Mouse (Mus musculus) liver, adult (tissue): ENCODE results near the gene Mroh2a.

ENCODE experiments used
- GATA4 ChIP-seq: IDR thresholded peaks from 2 replicates; pipeline ENCODE4 v1.6.1; 2014; ENCODE audit warnings: mild to moderate bottlenecking, low read length; ENCODE audit not compliant: insufficient replicate concordance

Mroh2a gene

GRCm38 (mm10) chr1:88243861-88244260, 17.1 kb downstream of the Mroh2a start:
- TF ChIP-seq GATA4: no peak

DNA sequence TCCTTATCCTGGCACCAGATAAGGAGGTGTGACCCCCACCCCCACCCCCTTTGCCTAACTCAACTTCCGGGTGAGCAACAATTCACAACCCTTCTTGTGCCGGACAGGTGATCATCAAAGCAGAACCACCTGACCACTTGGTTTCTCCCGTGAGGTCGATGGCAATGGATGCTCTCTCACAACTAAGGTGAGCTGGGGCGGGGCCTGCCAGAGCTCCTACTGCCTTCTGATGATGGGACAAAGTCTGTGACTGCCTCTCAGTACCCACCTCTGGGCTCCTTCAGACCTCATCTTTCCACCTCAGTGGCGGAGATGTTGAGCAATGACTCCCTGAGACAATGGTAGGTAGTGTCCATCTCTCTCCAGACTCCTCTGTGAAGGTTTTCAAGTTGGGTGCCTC, 19.1 kb downstream of the Mroh2a start:
- no peak for TF ChIP-seq GATA4

DNA sequence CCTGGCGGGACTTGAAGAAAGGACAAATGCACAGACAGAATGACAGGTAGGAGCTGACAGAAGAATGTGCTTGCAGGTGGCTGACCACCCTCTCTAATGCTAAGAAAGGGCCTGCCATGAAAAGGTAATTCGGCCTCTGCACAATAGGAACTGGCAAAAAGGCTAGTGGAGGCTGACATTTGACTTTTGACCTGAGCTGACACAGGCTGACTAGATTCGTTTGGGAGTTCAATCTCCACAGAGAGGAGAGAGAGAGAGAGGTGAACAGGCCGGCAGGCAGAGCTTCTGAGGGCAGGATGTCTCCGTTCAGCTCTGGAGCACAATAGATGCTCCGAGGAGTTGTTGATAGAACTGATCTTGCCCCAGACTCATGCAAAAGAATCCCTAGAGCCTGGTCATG, 19.6 kb downstream of the Mroh2a start:
- no peak for TF ChIP-seq GATA4

GRCm38 (mm10) chr1:88247660-88248059, 20.9 kb downstream of the Mroh2a start:
- no peak for TF ChIP-seq GATA4

DNA sequence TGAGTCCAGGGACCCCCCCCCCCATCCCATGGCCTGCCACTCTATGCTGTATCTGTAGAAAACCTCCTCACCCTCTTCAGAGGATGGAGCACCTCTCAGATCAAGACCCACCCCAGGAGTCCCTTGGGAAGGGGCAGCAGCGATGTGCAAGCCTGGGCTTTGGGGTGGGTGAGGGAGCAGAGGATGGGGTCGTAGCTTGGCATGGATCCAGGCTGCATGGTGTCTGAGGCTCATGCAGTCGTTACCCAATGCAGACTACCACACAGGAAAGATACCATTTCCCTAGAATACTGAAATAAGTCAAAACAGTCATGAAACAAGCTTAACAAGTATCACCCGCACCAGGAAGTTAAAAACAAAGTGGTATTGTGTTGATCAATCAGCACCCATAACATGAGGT, 21.9 kb downstream of the Mroh2a start:
- no peak for TF ChIP-seq GATA4

GRCm38 (mm10) chr1:88249596-88249995, 22.8 kb downstream of the Mroh2a start:
- TF ChIP-seq GATA4: no peak

DNA sequence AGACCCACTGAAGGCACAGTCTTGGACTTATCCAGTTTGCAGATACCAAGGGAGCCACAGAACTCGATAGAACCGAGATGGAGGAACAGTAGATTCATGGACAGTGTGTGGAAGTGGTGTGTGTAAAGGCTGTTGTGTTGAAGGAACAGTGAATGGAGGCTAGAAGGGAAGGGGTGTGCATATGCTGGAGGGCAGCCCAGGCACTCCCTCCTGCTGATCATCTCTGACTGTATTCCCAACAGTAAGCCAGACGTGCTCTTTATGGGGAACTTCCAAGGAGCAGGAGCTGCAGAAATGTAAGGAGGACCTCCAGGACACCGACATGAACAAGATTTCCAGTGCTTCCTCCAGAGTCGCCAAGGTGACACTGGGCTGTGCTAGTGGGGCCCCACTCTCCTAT, 23.2 kb downstream of the Mroh2a start:
- TF ChIP-seq GATA4: no peak

- no peak for TF ChIP-seq GATA4
Measured at GRCm38 (mm10) chr1:88253106-88253505, 26.3 kb downstream of the Mroh2a start.

DNA sequence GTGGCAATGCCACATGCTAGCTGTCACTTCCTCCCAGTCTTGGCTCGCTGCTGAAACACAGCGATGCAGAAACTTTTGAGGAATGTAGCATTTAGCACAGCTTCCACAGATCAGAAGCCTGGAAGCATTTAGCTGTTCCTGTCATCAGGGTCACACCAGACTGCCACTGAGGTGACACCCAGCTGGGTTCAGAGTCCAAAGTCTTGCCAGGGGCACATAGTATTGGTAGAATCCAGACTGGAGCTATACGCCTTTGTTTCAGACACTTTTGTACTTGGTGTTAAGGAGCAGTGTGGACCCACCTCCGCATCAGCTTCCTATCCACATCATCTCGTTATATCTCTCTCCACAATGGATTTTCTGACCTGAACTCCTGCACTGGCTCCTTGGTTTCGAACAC, 26.8 kb downstream of the Mroh2a start:
- TF ChIP-seq GATA4: no peak

- no peak for TF ChIP-seq GATA4
Measured at GRCm38 (mm10) chr1:88254793-88255465, 28.1 kb downstream of the Mroh2a start.

DNA sequence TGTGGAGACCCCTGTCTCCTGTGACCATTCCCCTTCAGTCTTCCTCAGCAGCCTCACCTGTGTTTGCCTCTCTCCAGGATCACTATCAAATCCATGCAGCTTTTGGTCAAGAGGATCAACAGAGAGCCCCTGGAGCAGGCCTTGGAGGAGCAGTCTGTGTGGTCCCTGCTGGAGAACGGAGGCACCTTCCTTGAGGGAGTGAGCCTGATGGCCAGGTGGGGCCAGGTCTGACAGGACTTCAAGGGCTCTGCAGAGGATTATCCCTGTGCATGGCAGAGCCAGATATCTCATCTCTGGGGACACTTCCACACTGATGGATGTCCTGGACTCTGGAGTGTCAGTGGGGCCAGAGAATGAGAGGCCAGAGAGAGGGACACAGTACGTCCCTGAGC, 28.7 kb downstream of the Mroh2a start:
- no peak for TF ChIP-seq GATA4

DNA sequence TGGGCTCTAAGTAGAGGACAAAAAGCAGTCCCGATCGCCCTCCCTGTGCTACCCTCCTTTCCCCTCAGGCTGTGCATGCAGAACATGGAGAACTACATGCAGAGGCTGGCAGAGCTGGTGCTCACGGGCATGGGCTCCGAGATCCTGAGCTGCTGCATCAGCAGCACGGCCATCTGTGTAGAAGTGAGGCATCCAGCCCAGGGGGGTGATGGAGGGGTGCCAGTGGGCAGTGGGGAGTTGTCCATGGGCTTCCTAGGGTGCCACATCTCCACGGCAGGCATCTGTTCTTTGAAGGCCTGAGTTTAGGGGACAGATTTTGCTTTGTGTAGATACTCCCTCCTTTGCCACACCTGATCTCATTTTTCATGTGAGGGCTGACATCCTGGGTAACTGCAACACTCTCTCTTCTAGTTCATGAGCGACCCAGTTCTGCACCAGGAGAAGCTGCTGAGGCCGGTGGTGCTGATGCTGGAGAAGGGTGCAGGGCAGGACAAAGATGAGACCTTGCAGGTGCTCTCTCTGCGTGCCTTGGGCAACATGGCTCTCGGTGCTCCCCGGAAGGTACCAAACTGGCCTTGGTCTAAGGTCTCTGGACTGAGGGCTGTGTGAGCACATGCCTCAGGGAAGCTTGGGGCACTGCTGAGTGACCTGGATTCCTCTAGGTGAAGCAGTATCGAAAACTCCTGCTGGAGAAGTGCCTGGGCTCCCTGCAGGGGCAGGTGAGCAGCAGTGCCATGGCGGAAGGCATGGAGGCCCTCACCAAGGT, 29.4 kb downstream of the Mroh2a start:
- no peak for TF ChIP-seq GATA4

DNA sequence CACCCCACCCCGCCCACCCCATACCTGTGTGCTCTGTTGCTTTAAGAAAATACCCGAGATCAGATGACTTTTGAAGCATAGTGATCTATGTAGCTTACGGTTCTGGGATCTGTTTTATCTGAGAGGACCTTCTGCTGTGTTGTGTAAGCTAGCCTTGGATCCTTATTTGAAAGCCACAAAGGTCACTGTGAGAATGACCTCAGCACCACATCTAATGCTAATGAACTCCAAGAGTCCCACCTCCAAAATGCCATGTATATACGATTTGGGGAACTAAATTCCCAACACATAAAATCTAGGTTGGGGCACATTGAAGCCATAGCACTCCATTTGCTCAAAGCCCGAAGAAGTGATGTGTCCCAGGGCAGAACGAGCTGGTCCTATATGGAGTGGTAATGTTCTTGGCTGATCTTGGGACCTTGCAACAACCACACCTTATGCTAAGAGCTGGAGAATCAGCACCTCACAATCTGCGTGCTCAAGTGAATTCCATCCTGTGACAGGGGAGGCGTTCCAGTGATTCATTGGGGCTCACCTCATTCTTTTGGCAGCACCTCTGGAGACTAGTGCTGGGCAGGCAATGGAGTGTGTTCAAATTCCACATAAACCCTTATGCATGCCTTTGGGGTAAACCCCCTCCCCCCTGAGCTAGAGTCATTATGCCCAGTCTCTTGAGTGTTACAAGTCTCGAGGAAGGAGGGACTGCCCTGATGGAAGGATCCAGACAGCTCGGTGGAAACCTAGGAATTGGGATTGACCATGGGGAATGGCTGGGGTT, 30.3 kb downstream of the Mroh2a start:
- no peak for TF ChIP-seq GATA4

DNA sequence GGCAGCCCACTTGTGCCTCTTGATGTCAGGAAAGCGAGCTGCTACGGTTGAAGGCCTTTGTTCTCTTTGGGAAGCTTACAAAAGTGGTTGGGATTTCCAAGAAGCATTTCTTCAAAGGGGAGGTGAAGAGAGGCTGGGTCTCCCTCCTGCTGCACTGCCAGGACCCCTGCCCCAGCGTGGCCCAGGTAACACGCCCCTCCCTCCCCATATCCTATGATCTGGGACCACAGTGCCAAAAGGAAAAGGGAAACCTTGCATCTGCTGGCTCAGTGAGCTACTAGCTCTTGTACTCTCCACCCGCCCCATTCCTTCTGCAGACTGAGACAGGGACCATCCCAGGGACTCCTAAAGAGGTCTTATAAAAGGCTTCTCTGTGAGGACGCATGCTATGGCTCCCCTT, 30.9 kb downstream of the Mroh2a start:
- no peak for TF ChIP-seq GATA4

DNA sequence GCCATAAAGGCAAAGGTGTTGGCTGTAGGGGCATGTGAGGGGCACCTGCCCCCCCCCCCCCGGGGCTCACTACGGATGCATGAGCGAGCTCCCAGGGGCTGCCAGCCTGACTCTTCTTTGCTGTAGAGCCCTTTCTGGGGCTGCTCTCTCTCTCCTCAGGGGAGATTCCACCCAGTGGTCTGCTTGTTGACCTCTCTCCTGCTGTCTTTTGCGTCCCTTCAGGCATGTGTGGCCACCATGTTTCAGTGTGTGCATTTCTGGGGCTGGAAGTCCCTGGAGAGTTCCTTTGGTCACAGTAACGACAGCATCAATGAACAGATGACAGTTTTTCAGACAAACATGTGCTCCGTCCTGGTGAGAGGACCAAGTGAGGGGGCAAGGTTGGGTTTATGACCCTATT, 31.6 kb downstream of the Mroh2a start:
- no peak for TF ChIP-seq GATA4
